Mouse (Mus musculus): ENCODE measurements around the gene Krt20. TPM values are rescaled to one million over a fixed set of nuclear protein-coding genes. Genes with fewer than 3 reads are reported as not detected.

Gene Krt20
- polyA plus RNA-seq, 1 experiment = not detected

GRCm38 (mm10) chr11:99388661-99389060, 49.3 kb downstream of the Krt20 start:
- Histone ChIP-seq H3K4me1 (ENCODE audit: control insufficient read depth, insufficient read depth, low read length) (no peaks in the 10 kb centered on the region), H3K27ac (ENCODE audit: control insufficient read depth, insufficient read depth, low read depth, low read length, poor library complexity) (no peak overlapping the region), H3K4me3 (replicated peaks; ENCODE audit: control insufficient read depth, low read depth, low read length) (no peak overlapping the region)
- no peak for TF ChIP-seq POLR2A (IDR thresholded peaks at IDR 0.05; ENCODE audit: borderline replicate concordance, control insufficient read depth, low read depth, low read length)
- no peak for TF ChIP-seq CTCF (IDR thresholded peaks at IDR 0.05; ENCODE audit: control insufficient read depth, insufficient read depth, low read length)
- WGBS = 86% methylated on average over 18 of the region's 18 CpGs

GRCm38 (mm10) chr11:99385813-99386721, 51.9 kb downstream of the Krt20 start:
- WGBS = 4% methylated on average over 71 of the region's 71 CpGs
- Histone ChIP-seq H3K27ac (ENCODE audit: control insufficient read depth, insufficient read depth, low read depth, low read length, poor library complexity) (peak overlapping the region; percentile 52), H3K4me1 (ENCODE audit: control insufficient read depth, insufficient read depth, low read length) (no peaks in the 10 kb centered on the region), H3K4me3 (replicated peaks; ENCODE audit: control insufficient read depth, low read depth, low read length) (peak overlapping the region; percentile 59)
- TF ChIP-seq POLR2A (IDR thresholded peaks at IDR 0.05; ENCODE audit: borderline replicate concordance, control insufficient read depth, low read depth, low read length) = no peak
- no peak for TF ChIP-seq CTCF (IDR thresholded peaks at IDR 0.05; ENCODE audit: control insufficient read depth, insufficient read depth, low read length)

GRCm38 (mm10) chr11:99379568-99379967, 58.4 kb downstream of the Krt20 start:
- TF ChIP-seq CTCF (IDR thresholded peaks at IDR 0.05; ENCODE audit: control insufficient read depth, insufficient read depth, low read length) = peak; percentile 81
- TF ChIP-seq POLR2A (IDR thresholded peaks at IDR 0.05; ENCODE audit: borderline replicate concordance, control insufficient read depth, low read depth, low read length) = no peak

More at GRCm38 (mm10) chr11:99379568-99379967, 58.4 kb downstream of the Krt20 start:
- Histone ChIP-seq H3K4me1 (ENCODE audit: control insufficient read depth, insufficient read depth, low read length) (no peaks in the 10 kb centered on the region), H3K27ac (ENCODE audit: control insufficient read depth, insufficient read depth, low read depth, low read length, poor library complexity) (no peak overlapping the region), H3K4me3 (replicated peaks; ENCODE audit: control insufficient read depth, low read depth, low read length) (no peak overlapping the region)
- WGBS = 9% methylated on average over 5 of the region's 5 CpGs

Other genes with a start within 250 kb of the Krt20 start
- gene Smarce1, start 207.1 kb downstream of the Krt20 start, polyA plus RNA-seq (2011; ENCODE audit: insufficient read depth, insufficient read length, low replicate concordance, missing spikeins) = 196 and 201 TPM in 2 replicates
- 0.95 TPM in 1 of 2 replicates, not detected in the other for gene Krt222, start 194.1 kb downstream of the Krt20 start, polyA plus RNA-seq (2011; ENCODE audit: insufficient read depth, insufficient read length, low replicate concordance, missing spikeins)
- not detected in 2 replicates for gene Krt24, start 152.9 kb downstream of the Krt20 start, polyA plus RNA-seq (2011; ENCODE audit: insufficient read depth, insufficient read length, low replicate concordance, missing spikeins)
- gene Krt25, start 115.2 kb downstream of the Krt20 start, polyA plus RNA-seq (2011; ENCODE audit: insufficient read depth, insufficient read length, low replicate concordance, missing spikeins) = not detected in 2 replicates
- not detected in 2 replicates for gene Krt26, start 100.2 kb downstream of the Krt20 start, polyA plus RNA-seq (2011; ENCODE audit: insufficient read depth, insufficient read length, low replicate concordance, missing spikeins)
- 2.6 TPM in 1 of 2 replicates, not detected in the other for gene Krt27, start 87.0 kb downstream of the Krt20 start, polyA plus RNA-seq (2011; ENCODE audit: insufficient read depth, insufficient read length, low replicate concordance, missing spikeins)
- not detected in 2 replicates for gene Krt28, start 63.2 kb downstream of the Krt20 start, polyA plus RNA-seq (2011; ENCODE audit: insufficient read depth, insufficient read length, low replicate concordance, missing spikeins)
- not detected in 2 replicates for gene Krt10, start 48.8 kb downstream of the Krt20 start, polyA plus RNA-seq (2011; ENCODE audit: insufficient read depth, insufficient read length, low replicate concordance, missing spikeins)
- not detected in 2 replicates for gene Krt12, start 15.9 kb downstream of the Krt20 start, polyA plus RNA-seq (2011; ENCODE audit: insufficient read depth, insufficient read length, low replicate concordance, missing spikeins)
- gene Krt23, start 55.0 kb upstream of the Krt20 start, polyA plus RNA-seq (2011; ENCODE audit: insufficient read depth, insufficient read length, low replicate concordance, missing spikeins) = not detected in 2 replicates
- gene Krt39, start 83.2 kb upstream of the Krt20 start, polyA plus RNA-seq (2011; ENCODE audit: insufficient read depth, insufficient read length, low replicate concordance, missing spikeins) = not detected in 2 replicates
- gene Krt40, start 105.0 kb upstream of the Krt20 start, polyA plus RNA-seq (2011; ENCODE audit: insufficient read depth, insufficient read length, low replicate concordance, missing spikeins) = not detected in 2 replicates
- not detected in 2 replicates for gene Krtap3-3, start 112.7 kb upstream of the Krt20 start, polyA plus RNA-seq (2011; ENCODE audit: insufficient read depth, insufficient read length, low replicate concordance, missing spikeins)
- not detected in 2 replicates for gene Krtap3-2, start 118.7 kb upstream of the Krt20 start, polyA plus RNA-seq (2011; ENCODE audit: insufficient read depth, insufficient read length, low replicate concordance, missing spikeins)
- not detected in 2 replicates for gene Gm11939, start 121.3 kb upstream of the Krt20 start, polyA plus RNA-seq (2011; ENCODE audit: insufficient read depth, insufficient read length, low replicate concordance, missing spikeins)
- not detected in 2 replicates for gene Krtap3-1, start 128.5 kb upstream of the Krt20 start, polyA plus RNA-seq (2011; ENCODE audit: insufficient read depth, insufficient read length, low replicate concordance, missing spikeins)
- gene Krtap1-5, start 142.9 kb upstream of the Krt20 start, polyA plus RNA-seq (2011; ENCODE audit: insufficient read depth, insufficient read length, low replicate concordance, missing spikeins) = 1.5 TPM in 1 of 2 replicates, not detected in the other
- gene Krtap1-4, start 145.5 kb upstream of the Krt20 start, polyA plus RNA-seq (2011; ENCODE audit: insufficient read depth, insufficient read length, low replicate concordance, missing spikeins) = not detected in 2 replicates
- not detected in 2 replicates for gene Krtap1-3, start 153.2 kb upstream of the Krt20 start, polyA plus RNA-seq (2011; ENCODE audit: insufficient read depth, insufficient read length, low replicate concordance, missing spikeins)
- gene Krtap9-3, start 160.0 kb upstream of the Krt20 start, polyA plus RNA-seq (2011; ENCODE audit: insufficient read depth, insufficient read length, low replicate concordance, missing spikeins) = not detected in 2 replicates
- gene Gm11938, start 165.2 kb upstream of the Krt20 start, polyA plus RNA-seq (2011; ENCODE audit: insufficient read depth, insufficient read length, low replicate concordance, missing spikeins) = not detected in 2 replicates
- gene Gm11937, start 172.0 kb upstream of the Krt20 start, polyA plus RNA-seq (2011; ENCODE audit: insufficient read depth, insufficient read length, low replicate concordance, missing spikeins) = not detected in 2 replicates
- not detected in 2 replicates for gene Krtap2-4, start 176.7 kb upstream of the Krt20 start, polyA plus RNA-seq (2011; ENCODE audit: insufficient read depth, insufficient read length, low replicate concordance, missing spikeins)
- gene Gm11562, start 182.3 kb upstream of the Krt20 start, polyA plus RNA-seq (2011; ENCODE audit: insufficient read depth, insufficient read length, low replicate concordance, missing spikeins) = not detected in 2 replicates
- not detected in 2 replicates for gene Krtap4-1, start 190.1 kb upstream of the Krt20 start, polyA plus RNA-seq (2011; ENCODE audit: insufficient read depth, insufficient read length, low replicate concordance, missing spikeins)
- gene Krtap4-2, start 196.9 kb upstream of the Krt20 start, polyA plus RNA-seq (2011; ENCODE audit: insufficient read depth, insufficient read length, low replicate concordance, missing spikeins) = not detected in 2 replicates
- not detected in 2 replicates for gene Krtap4-7, start 205.9 kb upstream of the Krt20 start, polyA plus RNA-seq (2011; ENCODE audit: insufficient read depth, insufficient read length, low replicate concordance, missing spikeins)
- gene Gm11555, start 212.1 kb upstream of the Krt20 start, polyA plus RNA-seq (2011; ENCODE audit: insufficient read depth, insufficient read length, low replicate concordance, missing spikeins) = not detected in 2 replicates
- not detected in 2 replicates for gene Gm11563, start 220.8 kb upstream of the Krt20 start, polyA plus RNA-seq (2011; ENCODE audit: insufficient read depth, insufficient read length, low replicate concordance, missing spikeins)
- gene Krtap4-6, start 227.8 kb upstream of the Krt20 start, polyA plus RNA-seq (2011; ENCODE audit: insufficient read depth, insufficient read length, low replicate concordance, missing spikeins) = not detected in 2 replicates

Data from bone marrow, adult 2 months (tissue).